Mouse (Mus musculus): ENCODE results near the gene Rab20.

Rab20 gene

GRCm38 (mm10) chr8:11404614-11405013 is 73.9 kb downstream of the Rab20 start:
- DNase-seq (ENCODE audit: low spot score): no peak

- DNase-seq (ENCODE audit: low spot score): no peak
Observed at GRCm38 (mm10) chr8:11403813-11404212, 74.7 kb downstream of the Rab20 start.

Data from adipocyte (in vitro differentiated cells).